Mouse (Mus musculus): ENCODE measurements around the gene Fam118b. TPM values are rescaled to one million over a fixed set of nuclear protein-coding genes. Genes with fewer than 3 reads are reported as not detected.

Gene Fam118b
- total and polyA plus RNA-seq, 3 experiments: 23.4 to 30.9 TPM; not detected in 1

DNA sequence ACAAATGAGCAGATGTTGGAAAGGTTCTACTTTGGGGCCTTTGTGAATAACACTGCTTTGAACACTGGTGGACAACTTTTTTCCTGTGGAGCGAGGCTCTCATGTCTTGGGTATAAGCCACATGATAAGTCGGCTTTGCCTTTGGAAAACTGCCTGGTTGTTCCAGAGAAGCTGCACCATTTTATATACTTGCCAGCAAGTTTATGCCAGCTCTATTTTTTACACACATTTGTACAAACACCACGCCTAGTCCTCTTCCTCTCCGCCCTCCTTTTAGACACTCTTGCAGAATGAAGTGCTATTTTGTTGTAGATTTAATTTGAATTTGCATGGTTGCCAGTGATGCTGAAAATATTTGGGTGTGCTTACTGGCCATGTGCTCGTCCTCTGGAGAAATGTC is 25.9 kb upstream of the Fam118b start:
- H3K4me1 ChIP-seq (ENCODE audit: control insufficient read depth in 1 of 2, insufficient read depth in 2 of 2, low read length in 2 of 2): no peaks in the 10 kb centered on the region
- H3K27ac ChIP-seq (ENCODE audit: control insufficient read depth, low read depth, low read length): no peak overlapping the region
- no peak overlapping the region for H3K9ac ChIP-seq (ENCODE audit: control insufficient read depth, low read depth, low read length, poor library complexity, severe bottlenecking)
- TF ChIP-seq TCF12 (IDR thresholded peaks at IDR 0.05; ENCODE audit: low read depth, low read length) (no peak), ZC3H11A (IDR thresholded peaks at IDR 0.05; ENCODE audit: low read depth, low read length) (no peak), MAX (IDR thresholded peaks at IDR 0.05; ENCODE audit: low read length) (no peak), CHD1 (IDR thresholded peaks at IDR 0.05; ENCODE audit: low read depth, low read length) (no peak), ETS1 (IDR thresholded peaks at IDR 0.05; ENCODE audit: low read depth, low read length) (no peak), NELFE (IDR thresholded peaks at IDR 0.05; ENCODE audit: low read depth, low read length) (no peak)
- no peaks in the 10 kb centered on the region; a peak in 2 of 4 replicates for H3K27me3 ChIP-seq (ENCODE audit: control insufficient read depth in 1 of 2, insufficient read depth in 2 of 2, low read length in 2 of 2)
- H3K79me2 ChIP-seq (ENCODE audit: control insufficient read depth, insufficient read depth, low read length, poor library complexity): no peaks in the 10 kb centered on the region
- no peaks in the 10 kb centered on the region for H3K9me3 ChIP-seq (replicated peaks; ENCODE audit: insufficient read depth, low read length)
- DNase-seq (ENCODE audit: low read depth, low spot score): no peak
- no peak overlapping the region for H3K4me3 ChIP-seq (ENCODE audit: control insufficient read depth in 1 of 2, insufficient read depth in 1 of 2, low read depth in 2 of 2, low read length in 2 of 2)
- no peaks in the 10 kb centered on the region for H3K36me3 ChIP-seq (ENCODE audit: control insufficient read depth in 1 of 2, insufficient read depth in 2 of 2, low read length in 2 of 2)

DNA sequence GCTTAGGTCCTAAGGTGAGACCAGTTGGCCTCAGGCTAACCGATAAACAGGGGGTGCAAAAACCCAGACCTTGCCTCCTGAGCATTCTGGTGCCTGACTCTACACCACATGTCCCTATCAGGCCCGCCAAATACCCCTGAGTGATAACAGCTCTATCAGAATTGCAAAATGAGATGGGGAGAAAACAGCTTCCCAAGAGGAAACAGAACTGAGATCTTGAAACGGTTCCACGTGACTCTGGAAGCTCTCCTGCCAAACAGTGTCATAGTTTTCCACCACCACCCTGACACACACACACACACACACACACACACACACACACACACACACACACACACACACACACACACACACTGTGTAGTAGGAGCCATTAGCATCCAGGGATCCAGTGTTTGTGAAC is 23.3 kb upstream of the Fam118b start:
- no peak overlapping the region for H3K4me3 ChIP-seq (ENCODE audit: control insufficient read depth in 1 of 2, insufficient read depth in 1 of 2, low read depth in 2 of 2, low read length in 2 of 2)
- H3K27me3 ChIP-seq (ENCODE audit: control insufficient read depth in 1 of 2, insufficient read depth in 2 of 2, low read length in 2 of 2): no peaks in the 10 kb centered on the region; a peak in 2 of 4 replicates
- no peaks in the 10 kb centered on the region for H3K9me3 ChIP-seq (replicated peaks; ENCODE audit: insufficient read depth, low read length)
- H3K79me2 ChIP-seq (ENCODE audit: control insufficient read depth, insufficient read depth, low read length, poor library complexity): no peaks in the 10 kb centered on the region
- H3K36me3 ChIP-seq (ENCODE audit: control insufficient read depth in 1 of 2, insufficient read depth in 2 of 2, low read length in 2 of 2): no peaks in the 10 kb centered on the region
- H3K4me1 ChIP-seq (ENCODE audit: control insufficient read depth in 1 of 2, insufficient read depth in 2 of 2, low read length in 2 of 2): no peaks in the 10 kb centered on the region
- H3K27ac ChIP-seq (ENCODE audit: control insufficient read depth, low read depth, low read length): no peak overlapping the region
- no peak for DNase-seq (ENCODE audit: low read depth, low spot score)
- TF ChIP-seq CHD1 (IDR thresholded peaks at IDR 0.05; ENCODE audit: low read depth, low read length): no peak
- peak; percentile 35; the same call in 1 of the 2 replicates for TF ChIP-seq USF1 (IDR thresholded peaks at IDR 0.05; ENCODE audit: low read depth, low read length)
- H3K9ac ChIP-seq (ENCODE audit: control insufficient read depth, low read depth, low read length, poor library complexity, severe bottlenecking): no peak overlapping the region

DNA sequence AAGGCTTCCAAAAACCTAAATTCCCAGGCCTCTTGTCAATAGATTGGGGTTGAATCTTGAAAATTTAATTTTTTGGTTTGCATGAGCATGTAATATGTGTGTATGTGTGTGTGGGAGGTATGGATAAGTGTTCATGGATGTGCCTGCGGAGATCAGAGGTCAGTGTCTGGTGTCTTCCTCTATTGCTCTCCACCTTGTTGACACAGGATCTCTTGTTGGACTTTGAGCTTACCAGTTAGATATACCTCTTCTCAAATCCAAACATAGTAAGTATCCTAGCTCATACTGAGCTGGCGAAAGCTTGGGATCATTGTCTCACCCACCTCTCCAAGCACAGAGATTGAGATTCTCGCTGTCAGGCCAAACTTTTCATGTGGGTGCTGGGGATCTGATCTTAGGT is 22.8 kb upstream of the Fam118b start:
- Histone ChIP-seq H3K27me3 (ENCODE audit: control insufficient read depth in 1 of 2, insufficient read depth in 2 of 2, low read length in 2 of 2) (no peaks in the 10 kb centered on the region; a peak in 2 of 4 replicates), H3K9ac (ENCODE audit: control insufficient read depth, low read depth, low read length, poor library complexity, severe bottlenecking) (no peak overlapping the region), H3K4me1 (ENCODE audit: control insufficient read depth in 1 of 2, insufficient read depth in 2 of 2, low read length in 2 of 2) (no peaks in the 10 kb centered on the region), H3K4me3 (ENCODE audit: control insufficient read depth in 1 of 2, insufficient read depth in 1 of 2, low read depth in 2 of 2, low read length in 2 of 2) (no peak overlapping the region), H3K36me3 (ENCODE audit: control insufficient read depth in 1 of 2, insufficient read depth in 2 of 2, low read length in 2 of 2) (no peaks in the 10 kb centered on the region), H3K79me2 (ENCODE audit: control insufficient read depth, insufficient read depth, low read length, poor library complexity) (no peaks in the 10 kb centered on the region), H3K27ac (ENCODE audit: control insufficient read depth, low read depth, low read length) (no peak overlapping the region), H3K9me3 (replicated peaks; ENCODE audit: insufficient read depth, low read length) (no peaks in the 10 kb centered on the region)
- no peak for TF ChIP-seq KAT2A (conservative IDR thresholded peaks at IDR 0.05; ENCODE audit: low read depth, low read length)
- TF ChIP-seq CTCF (IDR thresholded peaks at IDR 0.05 in 2 of 3, conservative IDR thresholded peaks at IDR 0.05 in 1 of 3; ENCODE audit: control insufficient read depth in 1 of 3, insufficient read depth in 1 of 3, low read depth in 2 of 3, low read length in 3 of 3, poor library complexity in 1 of 3, severe bottlenecking in 1 of 3): no peak
- no peak for TF ChIP-seq E2F4 (IDR thresholded peaks at IDR 0.05; ENCODE audit: borderline replicate concordance, low read depth, low read length)
- TF ChIP-seq ELF1 (IDR thresholded peaks at IDR 0.05; ENCODE audit: low read depth, low read length): no peak
- no peak for TF ChIP-seq ZC3H11A (IDR thresholded peaks at IDR 0.05; ENCODE audit: low read depth, low read length)
- no peak for TF ChIP-seq ZMIZ1 (IDR thresholded peaks at IDR 0.05; ENCODE audit: low read depth, low read length)
- TF ChIP-seq USF2 (IDR thresholded peaks at IDR 0.05; ENCODE audit: borderline replicate concordance in 1 of 2, insufficient read depth in 1 of 2, low read depth in 1 of 2, low read length in 2 of 2): no peak
- no peak for DNase-seq (ENCODE audit: low read depth, low spot score)
